Mouse (Mus musculus): ENCODE results near the gene Cyp4f39.

GRCm38 (mm10) chr17:32420781-32421180 lies 31.7 kb upstream of the Cyp4f39 start:
- no peak for TF ChIP-seq CTCF (IDR thresholded peaks at IDR 0.05; ENCODE audit: control insufficient read depth, insufficient read depth, low read length)
- TF ChIP-seq POLR2A (IDR thresholded peaks at IDR 0.05; ENCODE audit: borderline replicate concordance, control insufficient read depth, low read depth, low read length) = no peak

Data from bone marrow, adult 2 months (tissue).